Mouse (Mus musculus) T-cell, adult 2 months (primary cell): ENCODE data around the gene Dnali1.
A peak's percentile ranks its signal among the peaks of the same experiment; 100 is the strongest.

Source experiments
- DNase-seq: peaks from one replicate; pipeline ENCODE4 v3.0.0; 2022; ENCODE audit warnings: low spot score

Gene Dnali1

DNA sequence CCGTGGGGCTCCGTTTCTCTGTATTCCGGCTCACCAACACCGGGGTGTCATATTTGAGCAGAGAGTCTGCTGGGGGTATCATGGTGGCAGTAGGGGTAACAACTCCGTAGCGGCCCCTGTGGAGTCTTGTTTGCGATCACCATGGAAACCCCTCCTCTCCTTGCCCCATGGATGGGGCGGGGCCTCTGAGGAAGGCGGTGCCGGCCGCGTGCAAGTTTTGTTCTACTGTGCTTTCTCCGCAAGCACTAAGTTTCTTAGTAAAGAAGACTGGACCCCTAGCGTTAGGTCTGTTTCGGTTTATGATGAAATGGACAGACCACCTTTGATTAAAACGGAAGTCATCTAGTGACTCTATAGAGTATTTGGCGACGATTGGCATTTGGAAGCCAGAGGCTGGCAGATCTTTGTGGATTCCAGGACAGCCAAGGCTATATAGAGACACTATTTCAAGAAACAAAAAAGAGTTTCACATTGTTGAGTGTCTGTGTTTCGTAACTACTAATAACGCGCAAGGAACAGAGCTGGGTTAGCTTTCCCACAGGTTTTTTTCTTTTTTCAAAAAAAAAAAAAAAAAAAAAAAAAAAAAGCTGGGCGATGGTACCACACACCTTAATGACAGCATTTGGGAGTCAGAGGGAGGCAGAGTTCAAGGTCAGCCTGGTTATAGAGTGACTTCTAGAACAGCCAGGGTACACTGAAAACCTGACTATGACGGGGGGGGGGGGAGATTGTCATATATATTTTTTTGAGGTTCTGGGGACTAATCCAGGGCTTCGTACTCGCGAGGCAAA, at the start of gene Dnali1:
Gene Dnali1 (minus strand): TSS at position 187 of the 791 bp plus-strand sequence.
- peak; percentile 67 for DNase-seq

DNA sequence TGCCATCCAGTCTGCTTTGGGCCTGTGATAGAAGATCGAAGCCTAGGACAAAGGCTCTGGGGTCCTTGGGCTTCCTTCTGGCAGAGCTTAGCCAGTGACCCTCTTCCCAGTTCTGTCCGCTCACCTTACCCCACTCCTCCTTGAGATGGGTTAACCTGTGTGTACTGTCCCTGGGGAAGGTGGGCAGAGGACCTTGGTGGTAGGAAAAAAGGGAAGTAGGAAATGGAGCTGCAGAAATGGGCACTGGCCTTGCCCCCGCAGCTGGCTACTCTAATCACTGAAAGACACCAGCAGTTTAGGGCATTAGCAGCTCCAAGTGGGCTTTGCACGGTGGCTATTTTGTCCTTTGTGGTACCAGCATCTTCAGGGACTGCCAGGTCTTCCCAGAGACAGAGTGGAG, 49.6 kb upstream of the Dnali1 start:
- no peak for DNase-seq

DNA sequence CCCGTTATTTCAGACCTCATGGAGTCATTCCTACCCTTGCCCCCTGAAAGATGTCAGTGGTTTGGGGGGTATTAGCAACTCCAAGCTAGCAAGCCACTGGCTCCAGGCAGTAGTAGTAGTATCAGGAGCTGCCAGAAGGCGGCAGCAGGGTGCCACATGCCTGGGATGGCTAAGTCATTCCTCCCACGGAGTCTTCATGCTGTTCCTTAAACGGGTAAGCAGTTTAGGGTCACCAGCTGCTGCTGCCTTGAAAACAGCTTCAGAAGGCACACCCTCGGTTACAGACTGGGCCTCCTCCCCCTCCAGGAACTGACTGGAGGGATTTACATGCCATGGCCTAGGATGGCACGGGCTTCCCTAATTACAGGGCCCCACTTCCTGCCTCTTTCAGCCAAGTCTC, 49.1 kb upstream of the Dnali1 start:
- DNase-seq: peak; percentile 77

DNA sequence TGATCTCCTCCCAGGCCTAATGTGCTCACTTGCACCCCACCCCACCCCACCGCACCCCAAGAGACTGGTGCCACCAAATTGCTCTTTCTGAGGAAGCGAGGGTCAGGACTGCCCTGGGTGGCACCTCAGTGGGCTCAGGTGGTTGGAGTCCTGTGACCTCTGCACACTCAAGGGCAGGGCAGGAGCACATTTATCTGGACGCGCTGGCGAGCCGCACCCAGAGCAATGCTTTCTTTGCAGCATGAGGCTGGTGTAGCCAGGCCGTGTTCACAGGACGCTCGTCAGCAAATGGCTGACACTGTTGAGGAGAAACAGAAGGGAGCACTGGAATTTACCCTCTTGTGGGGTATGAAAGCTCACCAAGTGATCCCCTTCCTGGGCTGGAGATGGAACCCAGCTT, 39.9 kb upstream of the Dnali1 start:
- no peak for DNase-seq

DNA sequence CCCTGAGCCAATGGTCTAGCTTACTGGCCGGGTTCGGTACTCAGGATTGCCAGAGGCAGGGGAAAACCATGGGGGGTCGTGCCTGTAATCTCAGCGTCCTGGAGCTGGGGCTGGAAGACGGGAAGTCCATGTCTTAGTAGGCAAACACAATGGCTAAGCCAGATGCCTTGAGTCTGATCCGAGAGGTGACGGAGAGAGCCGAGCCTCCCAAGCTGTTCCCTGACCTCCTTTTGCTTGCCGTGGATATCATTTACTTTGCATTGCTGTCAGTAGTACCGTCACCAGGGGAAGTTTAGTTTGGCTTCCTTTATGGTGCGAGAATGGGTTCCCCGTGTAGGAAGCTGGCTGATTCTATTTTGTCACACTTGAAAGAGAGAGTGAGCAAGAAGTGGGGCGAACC, 35.8 kb upstream of the Dnali1 start:
- no peak for DNase-seq

DNA sequence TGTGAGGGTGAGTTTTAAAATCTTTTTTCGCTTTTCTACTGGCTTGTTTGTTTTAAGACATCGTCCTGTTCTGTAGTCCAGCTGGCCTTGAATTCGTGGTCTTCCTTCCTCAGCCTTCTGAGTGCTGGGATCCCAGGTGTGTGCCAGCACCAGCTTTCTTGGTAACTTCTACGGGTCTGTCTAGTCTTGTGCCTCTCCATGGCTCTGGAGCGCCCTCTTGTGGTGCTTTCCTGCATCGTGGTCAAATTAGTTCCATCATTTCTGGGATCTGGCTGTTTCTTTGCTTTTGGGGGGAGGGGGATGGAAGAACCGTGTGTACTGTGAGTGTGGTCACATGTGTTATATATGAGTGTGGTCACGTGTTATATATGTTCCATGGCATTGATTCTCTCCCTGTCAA, 34.0 kb upstream of the Dnali1 start:
- DNase-seq: peak; percentile 77

DNA sequence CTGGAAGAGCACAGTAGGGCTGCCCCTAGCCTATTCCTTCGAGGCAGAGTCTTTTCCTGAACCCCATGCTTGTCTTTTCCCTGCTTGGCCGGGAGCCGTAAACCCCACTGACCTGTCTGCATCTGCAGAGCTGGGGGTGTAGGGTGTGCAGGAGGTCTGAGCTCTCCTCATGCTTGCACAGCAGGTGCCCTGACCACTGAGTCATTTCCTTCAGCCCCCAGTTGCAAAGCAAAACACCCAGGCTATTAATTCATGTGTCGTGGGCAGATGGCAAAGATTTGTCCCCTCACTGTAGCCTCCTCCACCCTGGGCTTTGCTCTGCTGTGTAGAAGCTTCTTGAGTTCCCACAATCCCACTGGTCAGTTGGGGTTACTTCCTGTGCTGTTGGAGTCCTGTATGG, 31.9 kb upstream of the Dnali1 start:
- no peak for DNase-seq

DNA sequence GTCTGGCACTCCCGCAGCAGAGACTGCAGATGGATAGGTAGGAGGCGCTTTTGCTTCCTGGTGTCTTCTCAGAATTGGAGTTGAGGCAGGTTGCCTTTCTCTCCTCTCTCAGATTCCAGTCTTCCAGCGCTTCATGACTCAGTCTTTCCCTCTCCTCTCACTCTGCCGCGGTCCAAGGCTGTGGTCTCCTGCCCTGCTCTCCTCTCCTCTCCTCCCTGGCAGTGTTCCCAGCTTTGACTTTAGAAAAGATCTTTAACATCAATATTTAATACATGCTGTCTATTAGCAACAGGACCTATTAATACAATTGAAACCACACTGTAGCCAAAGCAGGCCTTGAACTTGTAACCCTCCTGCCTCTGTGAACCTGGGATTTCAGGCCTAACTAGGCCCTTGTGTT, 30.6 kb upstream of the Dnali1 start:
- DNase-seq: no peak

DNA sequence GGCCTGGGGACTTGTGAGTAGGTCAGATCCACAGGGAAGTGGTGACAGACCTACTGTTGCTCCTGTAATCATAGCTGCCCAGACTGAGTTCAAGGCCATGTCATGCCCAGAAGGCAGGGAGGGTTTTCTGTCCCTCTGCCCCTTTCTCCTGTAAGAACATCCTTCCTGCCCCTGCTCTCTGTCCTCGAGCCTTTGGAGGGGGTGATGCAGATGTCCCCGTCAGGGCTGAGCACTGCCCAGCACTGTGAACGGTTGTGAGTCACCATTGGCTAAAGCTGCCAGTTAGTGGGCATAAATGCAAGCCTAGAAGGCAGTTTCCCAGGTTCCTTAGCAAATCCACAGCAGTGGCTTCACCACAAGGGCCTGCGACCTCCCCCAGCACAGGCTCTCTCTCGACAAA, 27.5 kb upstream of the Dnali1 start:
- no peak for DNase-seq

DNA sequence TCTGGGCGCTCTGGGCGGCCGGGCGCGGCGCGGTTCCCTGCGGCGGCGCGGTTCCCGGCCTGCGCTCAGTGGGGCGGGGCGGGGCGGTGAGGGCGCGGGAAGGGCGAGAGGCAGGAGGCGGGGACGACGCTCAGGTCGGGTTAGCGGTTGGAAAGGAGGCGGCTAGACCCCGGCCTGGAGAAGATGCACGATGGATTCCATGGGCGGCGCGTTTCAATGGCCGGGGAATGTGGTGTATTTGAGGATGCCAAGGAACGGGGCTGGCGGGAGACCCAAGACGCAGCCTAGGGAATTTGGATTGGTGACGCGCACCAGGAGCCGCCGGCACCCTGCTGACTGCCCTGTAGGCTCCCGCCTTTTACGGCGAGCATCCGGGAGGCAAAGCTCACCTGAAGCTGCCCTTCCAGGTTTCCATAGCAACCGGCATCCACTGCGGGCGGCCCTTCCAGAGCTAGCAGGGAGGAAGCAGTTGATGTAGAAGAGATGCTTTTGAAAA, 19.9 kb upstream of the Dnali1 start:
- peak; percentile 66 for DNase-seq

DNA sequence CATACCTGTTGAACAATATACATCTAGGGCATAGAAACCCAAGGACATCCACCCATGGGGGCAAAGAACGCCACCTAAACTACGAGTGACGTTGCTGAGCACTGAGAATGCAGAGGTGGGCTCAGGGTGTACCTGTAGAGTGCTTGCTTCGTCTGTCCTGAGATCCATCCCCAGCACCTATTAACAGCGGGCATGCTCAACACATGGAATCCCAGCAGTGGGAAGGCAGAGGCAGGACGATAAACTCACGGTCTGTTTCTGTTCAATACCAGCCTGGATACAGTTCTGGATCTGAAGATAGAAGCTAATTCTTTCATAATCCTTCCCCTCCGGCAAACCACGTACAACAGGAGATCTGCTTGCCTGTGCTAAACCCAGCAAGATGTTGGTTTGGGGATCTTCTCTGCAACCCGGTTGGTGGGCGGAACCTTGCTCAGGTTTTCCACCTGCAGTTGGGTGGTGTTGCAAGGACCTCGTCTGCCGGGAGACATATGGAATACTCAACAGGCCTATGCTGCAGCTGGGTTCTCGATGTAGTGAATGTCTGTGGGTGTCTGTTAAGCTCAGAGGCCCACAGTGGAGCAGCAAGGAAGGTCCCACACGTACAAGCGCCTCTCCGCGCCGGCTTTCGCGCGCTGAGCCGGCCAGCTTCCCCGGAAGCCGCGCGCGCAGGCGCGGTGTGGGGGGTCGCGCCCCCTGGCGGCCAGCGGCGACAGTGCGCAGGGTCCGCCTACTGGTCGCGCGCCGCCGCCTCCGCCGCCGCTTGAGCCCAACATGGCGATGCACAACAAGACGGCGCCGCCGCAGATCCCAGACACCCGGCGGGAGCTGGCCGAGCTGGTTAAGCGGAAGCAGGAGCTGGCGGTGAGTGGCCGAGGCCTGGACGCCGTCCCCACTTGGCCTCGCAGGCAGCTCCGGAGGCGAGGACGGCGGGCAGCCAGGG, 19.2 kb upstream of the Dnali1 start, which contains the start of gene Meaf6:
Gene Meaf6 (plus strand): TSS at position 732 of the 943 bp plus-strand sequence.
- DNase-seq: peak; percentile 93

DNA sequence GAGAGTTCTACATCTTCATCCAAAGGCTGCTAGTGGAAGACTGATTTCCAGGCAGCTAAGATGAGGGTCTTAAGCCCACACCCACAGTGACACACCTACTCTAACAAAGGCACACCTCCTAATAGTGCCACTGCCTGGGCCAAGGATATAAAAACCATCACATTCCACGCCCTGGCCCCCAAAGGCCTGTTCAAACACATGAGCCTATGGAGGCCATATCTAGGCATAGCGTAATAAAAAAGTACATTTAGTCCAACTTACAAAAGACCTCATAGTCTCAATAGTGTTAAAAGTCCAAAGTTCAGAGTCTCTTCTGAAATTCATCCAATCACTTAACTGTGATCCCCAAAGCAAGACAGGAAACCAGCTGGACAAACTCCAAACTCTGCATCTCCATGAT, 13.2 kb upstream of the Dnali1 start:
- DNase-seq: no peak

DNA sequence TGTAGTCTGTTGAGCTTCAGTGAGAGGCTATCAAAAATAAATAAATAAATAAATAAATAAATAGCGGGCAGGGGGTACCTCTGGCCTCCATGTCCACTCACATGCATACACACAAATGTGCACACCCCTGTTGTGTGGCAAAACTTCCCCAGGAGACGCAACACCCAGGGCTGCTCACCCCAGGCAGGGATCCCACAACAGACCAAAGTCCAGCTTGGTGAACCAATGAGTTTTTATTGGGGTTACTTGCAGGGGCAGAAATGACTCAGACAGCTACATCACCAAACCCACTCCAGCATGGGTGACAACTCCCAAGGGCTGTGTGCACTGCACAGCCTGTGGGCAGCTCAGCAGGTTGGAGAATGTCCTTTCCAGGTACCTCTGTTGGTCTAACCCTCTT, 12.2 kb upstream of the Dnali1 start:
- no peak for DNase-seq

DNA sequence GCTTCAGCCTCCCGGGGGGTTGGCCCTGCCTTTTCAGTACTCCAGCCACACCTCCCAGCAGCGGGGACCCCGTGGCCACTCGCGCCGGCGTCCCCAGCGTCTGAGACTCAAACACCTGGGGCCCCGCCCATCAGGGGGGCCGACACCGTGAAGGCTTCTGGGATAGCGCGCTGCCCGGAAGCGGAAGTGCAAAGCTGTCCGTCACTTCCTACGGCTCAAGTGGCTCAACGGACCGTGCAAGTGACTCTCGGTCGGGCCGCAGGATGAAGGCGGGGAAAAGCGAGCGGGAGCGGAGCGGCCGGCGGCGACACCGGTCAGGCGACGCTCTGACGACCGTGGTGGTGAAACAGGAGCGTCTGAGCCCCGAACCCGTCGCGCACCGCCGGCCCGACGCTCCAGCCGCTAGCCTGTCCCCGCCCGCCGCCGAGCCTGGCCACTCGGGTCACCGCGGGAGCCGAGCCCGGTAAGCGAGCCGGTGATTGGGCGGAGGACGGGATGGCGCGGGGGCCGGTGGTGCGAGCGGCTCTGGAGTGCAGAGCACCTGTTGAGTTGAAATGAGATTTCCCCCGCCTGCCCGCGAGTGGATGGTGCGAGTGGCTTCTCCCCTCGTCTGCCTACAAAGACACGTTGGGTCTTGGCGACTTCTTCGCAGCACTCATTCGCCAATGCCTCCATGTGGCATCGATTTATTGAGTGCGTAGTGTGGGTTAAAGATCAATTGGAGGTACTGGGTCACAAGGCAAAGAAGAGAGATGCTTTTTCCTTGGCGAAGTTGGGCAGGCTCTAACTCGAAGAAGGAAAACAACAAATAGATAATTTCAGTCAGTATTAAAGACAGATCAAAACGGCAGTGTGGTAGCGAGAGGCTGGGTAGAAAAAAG, 1.2 kb upstream of the Dnali1 start, which contains the start of gene Snip1:
Gene Snip1 (plus strand): TSS at position 183 of the 881 bp plus-strand sequence.
- peak; percentile 89 for DNase-seq

DNA sequence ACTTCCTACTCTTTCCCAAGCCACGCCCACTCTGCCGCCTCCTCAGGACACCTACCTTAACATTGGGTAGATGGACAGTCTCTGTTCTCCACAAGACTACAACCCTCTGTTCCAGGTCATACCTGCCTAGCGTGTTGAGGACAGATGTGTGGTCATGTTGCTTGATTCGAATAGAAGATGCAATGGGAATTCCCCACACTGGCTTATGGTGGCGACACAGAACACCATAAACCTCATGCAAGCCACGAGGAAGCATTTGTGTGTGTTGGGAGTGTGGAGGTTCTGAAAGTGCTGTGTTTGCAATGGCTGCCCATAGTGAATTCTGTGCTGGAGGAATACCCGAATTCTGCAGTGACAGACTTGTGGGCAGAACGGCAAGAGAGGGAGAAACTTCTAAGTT, 1.7 kb downstream of the Dnali1 start:
- no peak for DNase-seq

DNA sequence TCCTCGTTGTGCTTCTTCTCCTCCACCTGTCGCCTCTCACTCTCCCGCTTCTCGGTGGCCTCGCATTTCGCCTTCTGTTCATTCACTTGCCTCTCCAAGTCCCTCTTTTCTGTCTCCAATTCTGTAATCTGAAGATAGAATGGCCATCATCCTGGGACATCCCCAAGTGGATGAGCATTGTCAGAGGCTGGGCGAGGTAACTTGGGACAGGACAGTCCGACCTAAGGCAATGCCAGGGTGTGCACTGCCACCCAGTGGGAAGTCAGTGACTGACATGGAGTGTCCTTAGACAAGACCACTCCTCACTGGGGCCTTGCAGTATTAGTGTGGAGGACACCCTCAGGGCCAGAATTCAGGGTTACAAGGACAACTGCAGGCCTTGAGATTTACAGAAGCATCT, 6.5 kb downstream of the Dnali1 start:
- no peak for DNase-seq

DNA sequence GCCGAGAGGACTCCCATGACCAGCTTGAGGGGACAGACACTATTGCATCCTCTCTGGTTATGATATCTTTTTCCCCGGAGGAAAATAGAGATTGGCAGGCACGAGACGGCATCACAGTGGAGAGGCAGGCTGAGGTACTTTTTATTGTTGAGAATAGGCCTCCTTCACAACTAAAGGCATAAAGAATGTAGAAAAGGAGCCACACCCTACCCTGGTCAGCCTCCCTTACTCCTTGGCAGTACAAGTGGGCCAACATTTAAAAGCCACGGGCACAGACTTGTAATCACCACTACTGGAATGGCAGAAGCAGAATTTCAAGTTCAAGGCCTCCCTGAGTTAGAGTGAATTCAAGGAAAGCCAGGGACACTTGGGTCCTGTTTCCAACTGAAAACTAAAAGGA, 7.5 kb downstream of the Dnali1 start:
- no peak for DNase-seq

DNA sequence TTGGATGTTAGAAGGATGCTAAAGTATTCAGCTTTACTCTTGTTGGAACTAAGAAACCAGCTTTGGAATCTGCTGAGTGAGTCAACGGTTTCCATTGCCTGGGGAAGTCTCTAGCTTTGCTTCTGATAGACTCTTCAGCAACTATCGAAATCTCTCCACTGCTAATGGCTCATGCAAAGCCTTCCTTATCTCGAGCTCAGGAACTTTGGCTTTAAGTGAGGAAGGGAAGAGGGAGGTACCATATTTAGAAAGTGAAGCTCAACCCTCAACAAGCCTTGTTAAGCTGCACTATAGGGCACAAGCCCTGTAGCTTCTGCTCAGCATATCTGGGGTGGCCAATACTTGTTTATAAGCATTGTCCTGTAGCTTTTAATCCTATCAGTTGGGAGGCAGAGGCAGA, 8.2 kb downstream of the Dnali1 start:
- no peak for DNase-seq

DNA sequence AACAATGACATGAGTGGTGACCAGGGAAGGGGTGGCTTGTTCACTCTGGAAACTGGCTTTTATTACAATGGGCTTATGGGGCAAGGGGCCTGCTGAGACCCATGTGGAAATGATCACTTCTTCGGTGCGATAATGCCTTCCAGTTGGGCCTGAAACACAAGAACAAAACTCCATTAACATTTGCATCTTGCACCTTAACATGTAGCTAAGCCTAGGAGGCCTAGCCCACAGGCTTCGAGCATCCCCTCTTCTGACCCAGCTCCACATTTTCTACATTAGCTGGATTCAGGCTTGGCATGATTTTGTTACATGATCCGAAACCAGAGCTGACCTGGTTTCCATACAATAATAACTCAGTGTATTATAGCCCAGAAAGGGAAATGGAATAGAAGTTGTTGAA, 9.0 kb downstream of the Dnali1 start:
- DNase-seq: no peak

DNA sequence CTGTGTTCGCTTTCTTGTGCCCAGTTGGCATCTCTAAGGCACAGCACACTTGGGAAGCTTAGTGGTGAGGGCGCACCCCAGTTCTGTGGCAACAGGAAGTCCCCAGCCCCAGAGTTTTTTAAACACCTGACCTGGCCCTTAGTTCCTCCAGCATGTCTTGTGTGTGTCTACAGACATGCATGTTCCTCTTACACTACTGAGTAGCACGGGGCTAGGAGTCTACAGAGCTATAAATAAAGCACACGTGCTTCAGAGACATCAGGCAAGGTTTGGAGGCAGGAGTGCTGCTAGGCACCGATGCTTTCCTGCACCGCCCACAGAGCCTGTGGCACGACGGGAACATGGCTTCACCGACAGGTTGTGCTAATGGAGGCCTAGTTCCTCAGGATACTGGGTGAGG, 10.1 kb downstream of the Dnali1 start:
- no peak for DNase-seq

DNA sequence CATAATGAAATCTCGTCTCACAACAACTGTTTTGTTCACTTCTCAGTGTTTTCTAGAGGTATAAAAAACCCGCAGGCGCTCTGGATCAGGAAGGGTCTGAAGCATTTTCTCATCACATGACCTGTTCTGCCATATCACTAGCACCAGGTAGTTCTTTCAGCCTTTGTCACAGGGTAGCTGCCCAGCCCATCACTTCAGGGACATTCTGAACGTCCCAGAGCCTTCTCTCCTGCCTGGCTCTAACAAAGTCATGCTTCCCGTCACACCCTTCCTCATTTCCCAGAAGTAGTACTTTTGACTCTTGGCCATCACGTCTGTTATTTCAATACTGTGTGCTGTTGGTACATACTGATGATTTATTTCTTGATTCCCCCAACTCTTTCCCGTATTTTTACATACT, 21.0 kb downstream of the Dnali1 start:
- DNase-seq: no peak

DNA sequence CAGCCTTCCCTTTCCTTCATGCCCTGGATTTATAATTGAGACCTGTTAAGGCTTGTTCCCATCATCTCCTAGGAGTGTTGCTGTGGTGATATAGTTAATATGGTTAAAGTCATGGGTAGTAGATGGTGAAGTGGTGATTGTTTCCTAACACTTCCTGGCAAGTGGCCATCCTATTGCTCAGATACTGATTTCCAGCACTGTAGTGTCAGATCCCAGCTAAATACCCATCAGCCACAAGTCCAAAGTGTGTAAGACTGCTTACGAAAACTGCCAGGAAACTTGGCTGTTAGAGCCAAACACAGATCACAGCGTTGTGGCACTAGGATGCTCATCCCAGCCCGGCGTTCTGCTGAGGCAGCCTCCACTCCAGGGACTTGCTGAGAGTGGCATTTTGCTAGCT, 31.2 kb downstream of the Dnali1 start:
- no peak for DNase-seq
